Mouse (Mus musculus) bone marrow, adult 2 months (tissue): ENCODE results near the gene Rimkla.

ENCODE experiments used
- CTCF ChIP-seq: fragments of 200-500 bp; IDR thresholded peaks from 2 replicates; pipeline ENCODE4 v1.5.1; 2011; ENCODE audit warnings: low read length, control low read depth; ENCODE audit not compliant: control insufficient read depth, insufficient read depth
- POLR2A ChIP-seq: fragments of 200-500 bp; IDR thresholded peaks from 2 replicates; pipeline ENCODE4 v1.6.1; 2011; ENCODE audit warnings: low read depth, mild to moderate bottlenecking, control low read depth, low read length, borderline replicate concordance; ENCODE audit not compliant: control insufficient read depth

DNA sequence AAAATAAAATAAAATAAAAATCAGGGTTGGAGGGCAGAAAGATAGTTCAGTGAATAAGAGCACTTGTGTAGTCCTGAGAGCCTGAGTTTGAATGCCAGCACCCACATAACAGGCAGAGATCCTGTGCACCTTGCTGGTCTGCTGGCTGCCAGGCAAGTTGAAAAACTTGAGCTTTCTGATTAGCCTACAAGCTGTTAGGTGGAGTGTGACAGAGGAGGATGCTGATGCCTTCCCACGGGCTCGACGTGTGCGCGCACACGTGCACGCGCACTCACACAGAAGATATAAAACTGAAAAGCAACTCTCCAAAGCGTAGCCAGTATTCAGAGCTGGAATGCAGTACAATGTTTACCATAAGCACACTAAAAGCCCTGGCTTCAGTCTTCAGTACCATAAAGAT lies 19.9 kb downstream of the Rimkla start:
- TF ChIP-seq POLR2A = no peak
- no peak for TF ChIP-seq CTCF
